In genomic region chr5:150457904-150458739, GRCm38 (mm10) we compare ENCODE assay signal across 9 mouse cellular contexts. TPM values are rescaled to one million over a fixed set of nuclear protein-coding genes. Genes with fewer than 3 reads are reported as not detected.
A peak's percentile ranks its signal among the peaks of the same experiment; 100 is the strongest.
DNase-seq lines count a peak whose midpoint lies in the region; ATAC-seq and TF ChIP-seq lines count a peak whose summit lies in the region.
"Had no signal": no experiment of that assay in that cellular context is flagged by ENCODE, and none has a peak within 500 bp of the region (broad histone marks: within the 10 kb centered on the region; RNA-seq: fewer than 3 reads in every experiment).

No protein-coding gene starts in this region.

- no peaks in the 10 kb centered on the region for H3K4me1 ChIP-seq in heart, embryonic 10.5 days
- no peaks in the 10 kb centered on the region for H3K4me1 ChIP-seq in hindbrain, postnatal 0 days (ENCODE audit: insufficient read depth, low read length)
- H3K4me1 ChIP-seq in midbrain, postnatal 0 days (ENCODE audit: insufficient read depth, low read length): no peaks in the 10 kb centered on the region

- peak; percentile 34 to 57 for DNase-seq in heart, adult 9 months (ENCODE audit: low spot score in 2 of 2)
- DNase-seq in heart, embryonic 10.5 days (ENCODE audit: low spot score): no peak
- peak; percentile 33 for DNase-seq in brain, adult 2 months (ENCODE audit: low read depth, low spot score)
- DNase-seq in hindbrain, postnatal 0 days (ENCODE audit: low spot score): peak; percentile 8
- DNase-seq in midbrain, postnatal 0 days (ENCODE audit: low spot score): no peak
- no peak for DNase-seq in left cerebral cortex, postnatal 10 days (ENCODE audit: extremely low spot score in 1 of 2, low spot score in 2 of 2)
- no peak for DNase-seq in layer of hippocampus, adult 8-10 months (ENCODE audit: low spot score in 2 of 2)
- DNase-seq in layer of hippocampus, postnatal 36 days: no peak

- H3K9ac ChIP-seq in hindbrain, postnatal 0 days (replicated peaks; ENCODE audit: low read length): no peak overlapping the region
- H3K9ac ChIP-seq in midbrain, postnatal 0 days (replicated peaks; ENCODE audit: low read length, poor library complexity, severe bottlenecking): no peak overlapping the region

- H3K36me3 ChIP-seq in heart, embryonic 10.5 days: peaks cover 68% of the 10 kb centered on the region
- H3K36me3 ChIP-seq in hindbrain, postnatal 0 days (ENCODE audit: insufficient read depth, low read length): peaks cover 60% of the 10 kb centered on the region
- H3K36me3 ChIP-seq in midbrain, postnatal 0 days (ENCODE audit: insufficient read depth, low read length): peaks cover 64% of the 10 kb centered on the region

- no peak for ATAC-seq in hindbrain, postnatal 0 days
- ATAC-seq in midbrain, postnatal 0 days (ENCODE audit: low FRiP score): 0 out of 2 replicates have a peak, but pooled peaks have one; percentile 41

- 0 out of 2 replicates have a peak overlapping the region, but pooled peaks have one; percentile 7 for H3K4me2 ChIP-seq in hindbrain, postnatal 0 days (ENCODE audit: low read depth, low read length)
- H3K4me2 ChIP-seq in midbrain, postnatal 0 days (ENCODE audit: low read depth, low read length, poor library complexity, severe bottlenecking): no peak overlapping the region

- no peak overlapping the region for H3K4me3 ChIP-seq in heart, embryonic 10.5 days
- H3K4me3 ChIP-seq in hindbrain, postnatal 0 days (ENCODE audit: low read length): no peak overlapping the region
- no peak overlapping the region for H3K4me3 ChIP-seq in midbrain, postnatal 0 days (ENCODE audit: low read depth, low read length)

- no peak overlapping the region for H3K27ac ChIP-seq in heart, embryonic 10.5 days
- H3K27ac ChIP-seq in hindbrain, postnatal 0 days: peak overlapping the region; percentile 32
- H3K27ac ChIP-seq in midbrain, postnatal 0 days (ENCODE audit: low read depth, low read length): no peak overlapping the region

- H3K27me3 ChIP-seq in heart, embryonic 10.5 days (ENCODE audit: insufficient read depth, poor library complexity, severe bottlenecking): no peaks in the 10 kb centered on the region
- H3K27me3 ChIP-seq in hindbrain, postnatal 0 days (ENCODE audit: insufficient read depth, low read length): no peaks in the 10 kb centered on the region
- no peaks in the 10 kb centered on the region for H3K27me3 ChIP-seq in midbrain, postnatal 0 days (ENCODE audit: insufficient read depth, low read length)

- intact Hi-C loops in left cerebral cortex, postnatal 10 days (cut with DNase I): loop anchor here (10.0 kb wide), 1 partner anchor 207 kb away; the partner anchor contains the start of gene N4bp2l2

- WGBS in heart, embryonic 10.5 days: 78% methylated on average over 17 of the region's 17 CpGs
- WGBS in hindbrain, postnatal 0 days: 44% methylated on average over 17 of the region's 17 CpGs
- WGBS in midbrain, postnatal 0 days: 51% methylated on average over 17 of the region's 17 CpGs

- H3K9me3 ChIP-seq in heart, embryonic 10.5 days: no peaks in the 10 kb centered on the region
- no peaks in the 10 kb centered on the region for H3K9me3 ChIP-seq in hindbrain, postnatal 0 days (ENCODE audit: low read length)
- no peaks in the 10 kb centered on the region for H3K9me3 ChIP-seq in midbrain, postnatal 0 days (ENCODE audit: low read length)

- no peak for TF ChIP-seq CTCF in hindbrain, postnatal 0 days (IDR thresholded peaks at IDR 0.05; ENCODE audit: low read depth)
- no peak for TF ChIP-seq CTCF in midbrain, postnatal 0 days (IDR thresholded peaks at IDR 0.05)

RNA-seq across cellular contexts. Expression of gene Zar1l, which starts 59.8 kb away (rescaled TPM):
- not detected in 2 replicates for polyA plus RNA-seq in heart, embryonic 10.5 days (2016; fragmentation: Nextera tagmentation; extraction: Ambion mirVana)
- total RNA-seq in hindbrain, postnatal 0 days (2014; rRNA removed): not detected in 2 replicates
- 0.28 TPM in 1 of 2 replicates, not detected in the other for polyA plus RNA-seq in hindbrain, postnatal 0 days (2015; fragmentation: Nextera tagmentation; extraction: Ambion mirVana)
- total RNA-seq in midbrain, postnatal 0 days (2014; rRNA removed): not detected in 2 replicates
- not detected in 2 replicates for polyA plus RNA-seq in midbrain, postnatal 0 days (2015; fragmentation: Nextera tagmentation; extraction: Ambion mirVana)
- total RNA-seq in left cerebral cortex, postnatal 10 days (2021): 1 to 10 TPM; 1.3 to 1.4 TPM
- under 1 TPM in 1 of 4 experiments, not detected in 3; 0.43 TPM for total RNA-seq in layer of hippocampus, adult 8-10 months (2022)
- not detected for total RNA-seq in layer of hippocampus, postnatal 36 days (2021)
- polyA plus RNA-seq: gonadal fat pad, adult 2 months had no signal

Comparison
In these comparisons a context has a peak if more than half of its experiments do, and no peak if none do; other contexts are left out.
1. DNase-seq: peak in heart, adult 9 months (2 of 2), brain, adult 2 months (single experiment) and hindbrain, postnatal 0 days (single experiment); none in heart, embryonic 10.5 days (single experiment), midbrain, postnatal 0 days (single experiment), left cerebral cortex, postnatal 10 days (0 of 2), layer of hippocampus, adult 8-10 months (0 of 2) and layer of hippocampus, postnatal 36 days (0 of 2).